Mouse (Mus musculus) ovary, adult 18-20 months (tissue): Measurements from ENCODE around the gene Eif3a.

Experiments
- DNase-seq: peaks from one replicate; pipeline ENCODE4 v3.0.0; 2022; ENCODE audit warnings: low spot score, mixed read lengths

Gene Eif3a

GRCm38 (mm10) chr19:60758896-60759835, 31.3 kb downstream of the Eif3a start:
- no peak for DNase-seq

GRCm38 (mm10) chr19:60757099-60757785, 33.2 kb downstream of the Eif3a start:
- no peak for DNase-seq

GRCm38 (mm10) chr19:60756192-60757098, 34.0 kb downstream of the Eif3a start:
- peak; percentile 7 for DNase-seq

- DNase-seq, result peak; percentile 85
Measured at GRCm38 (mm10) chr19:60755438-60756191, 34.8 kb downstream of the Eif3a start, which contains the start of gene Nanos1. TSS of gene Nanos1 (plus strand) at chr19:60755987.

- no peak for DNase-seq
Measured at GRCm38 (mm10) chr19:60747801-60748200, 42.7 kb downstream of the Eif3a start.

GRCm38 (mm10) chr19:60743767-60744547, 46.5 kb downstream of the Eif3a start:
- no peak for DNase-seq

- no peak for DNase-seq
Measured at GRCm38 (mm10) chr19:60740560-60740959, 49.9 kb downstream of the Eif3a start.

- DNase-seq, result no peak
Measured at GRCm38 (mm10) chr19:60731966-60732365, 58.5 kb downstream of the Eif3a start.

GRCm38 (mm10) chr19:60731299-60731698, 59.2 kb downstream of the Eif3a start:
- no peak for DNase-seq

GRCm38 (mm10) chr19:60730281-60730852, 60.1 kb downstream of the Eif3a start:
- no peak for DNase-seq

- no peak for DNase-seq
Measured at GRCm38 (mm10) chr19:60716381-60716780, 74.1 kb downstream of the Eif3a start.

GRCm38 (mm10) chr19:60712577-60712976, 77.9 kb downstream of the Eif3a start:
- DNase-seq, result no peak
